Mouse (Mus musculus) midbrain, embryonic 14.5 days (tissue): ENCODE results near the gene Slc16a10. TPM values are rescaled to one million over a fixed set of nuclear protein-coding genes. Genes with fewer than 3 reads are reported as not detected.
A peak's percentile ranks its signal among the peaks of the same experiment; 100 is the strongest.

Experiments used
- ATAC-seq: fragments of 200-750 bp; cut with Nextera tagmentation; 2 replicates; pipeline ENCODE4 v1.8.0; 2017; ENCODE audit warnings: moderate number of reproducible peaks, moderate library complexity; ENCODE audit not compliant: low FRiP score, low TSS enrichment
- DNase-seq: peaks from one replicate; pipeline ENCODE4 v3.0.0-alpha.2; 2015
- H3K27ac ChIP-seq: fragments of 300-500 bp; sonication (generic); replicated peaks from 2 replicates; pipeline ENCODE4 v1.5.1; 2014; ENCODE audit warnings: mild to moderate bottlenecking, low read depth, low read length, moderate library complexity
- H3K27me3 ChIP-seq: fragments of 300-500 bp; sonication (generic); 2 replicates; pipeline ENCODE4 v1.6.1; 2014; ENCODE audit warnings: low read length, control low read depth, mixed read lengths; ENCODE audit not compliant: control insufficient read depth, insufficient read depth
- H3K36me3 ChIP-seq: fragments of 300-500 bp; sonication (generic); 2 replicates; pipeline ENCODE4 v1.6.1; 2014; ENCODE audit warnings: low read length, control low read depth; ENCODE audit not compliant: control insufficient read depth, insufficient read depth
- H3K4me1 ChIP-seq: fragments of 300-500 bp; sonication (generic); 2 replicates; pipeline ENCODE4 v1.6.1; 2014; ENCODE audit warnings: mild to moderate bottlenecking, antibody characterized with exemption, low read length, control low read depth; ENCODE audit not compliant: control insufficient read depth, insufficient read depth
- H3K4me2 ChIP-seq: fragments of 300-500 bp; sonication (generic); 2 replicates; pipeline ENCODE4 v1.6.1; 2014; ENCODE audit warnings: mild to moderate bottlenecking, low read length, moderate library complexity
- H3K4me3 ChIP-seq: fragments of 300-500 bp; sonication (generic); replicated peaks from 2 replicates; pipeline ENCODE4 v1.5.1; 2014; ENCODE audit warnings: low read depth, low read length
- H3K9ac ChIP-seq: fragments of 300-500 bp; sonication (generic); replicated peaks from 2 replicates; pipeline ENCODE4 v1.6.1; 2014; ENCODE audit warnings: mild to moderate bottlenecking, low read length, moderate library complexity
- H3K9me3 ChIP-seq: fragments of 300-500 bp; sonication (generic); 2 replicates; pipeline ENCODE4 v1.6.1; 2016; ENCODE audit warnings: low read length, control low read depth, mixed read lengths; ENCODE audit not compliant: control insufficient read depth
- WGBS: fragments of 180-500 bp; shearing (Covaris S2); extraction: QIAGEN DNeasy Blood & Tissue Kit; methylation state at CpG from one replicate; pipeline ENCODE4 v1.1.7; 2014; 5-methylcytosine and 5-hydroxymethylcytosine counted together
- polyA plus RNA-seq: library from polyadenylated mRNA; unstranded; fragments of >200 nt; fragmentation: Nextera tagmentation; extraction: Ambion mirVana; gene quantifications from 2 replicates; pipeline ENCODE4 v1.2.1, GENCODE M21; 2014

Gene Slc16a10
- polyA plus RNA-seq, 1 experiment from 2014 or later: 3.2 TPM

DNA sequence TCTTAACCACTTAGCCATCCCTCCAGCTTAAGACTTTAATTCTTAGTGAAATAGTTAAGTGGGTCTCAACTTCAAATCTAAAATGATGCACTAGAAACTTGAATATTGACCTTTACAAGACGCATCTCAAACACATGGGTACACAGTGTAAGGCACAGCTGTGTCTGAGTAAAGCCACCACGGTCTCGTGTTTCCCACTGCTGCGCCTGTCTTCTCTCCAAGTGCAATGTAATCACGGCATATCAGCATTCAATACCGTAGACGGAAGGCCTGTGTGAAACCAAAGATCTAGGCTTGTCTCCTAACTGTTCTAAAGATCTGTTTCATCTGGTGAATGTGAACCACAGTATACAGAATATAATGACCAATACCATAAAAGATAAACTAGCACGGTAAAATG, 33.1 kb downstream of the Slc16a10 start:
- ATAC-seq (no peak), DNase-seq (no peak)
- H3K9ac ChIP-seq: no peak overlapping the region
- H3K27ac ChIP-seq: no peak overlapping the region
- no peaks in the 10 kb centered on the region for H3K36me3 ChIP-seq
- H3K27me3 ChIP-seq: no peaks in the 10 kb centered on the region
- WGBS: 92% methylated on average over 8 of the region's 8 CpGs
- no peak overlapping the region for H3K4me3 ChIP-seq
- H3K9me3 ChIP-seq: no peaks in the 10 kb centered on the region
- no peaks in the 10 kb centered on the region for H3K4me1 ChIP-seq
- no peak overlapping the region for H3K4me2 ChIP-seq

DNA sequence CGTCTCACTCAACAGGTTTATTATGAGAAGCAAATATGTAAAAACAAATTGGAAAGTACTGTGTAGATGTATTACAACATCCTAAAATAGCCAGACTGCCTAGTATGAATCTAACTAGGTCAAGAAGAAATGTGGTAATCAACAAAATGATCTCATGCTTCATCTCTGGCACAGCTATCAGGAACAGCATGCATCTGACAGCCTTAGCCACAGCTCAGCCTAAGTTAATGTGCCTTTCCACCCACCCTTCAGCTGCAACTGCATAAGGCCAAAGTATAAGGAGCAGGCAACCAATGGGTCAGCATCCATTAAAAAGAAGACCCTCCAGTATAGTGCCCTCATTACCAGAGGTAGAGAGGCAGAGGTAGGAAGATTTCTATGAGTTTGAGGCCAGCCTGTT, 34.1 kb downstream of the Slc16a10 start:
- ATAC-seq (no peak), DNase-seq (no peak)
- Histone ChIP-seq H3K36me3 (no peaks in the 10 kb centered on the region), H3K27ac (no peak overlapping the region), H3K9ac (no peak overlapping the region), H3K9me3 (no peaks in the 10 kb centered on the region), H3K4me3 (no peak overlapping the region), H3K4me1 (peaks cover under 1% of the 10 kb centered on the region; the same call in 1 of the 2 replicates), H3K4me2 (no peak overlapping the region), H3K27me3 (no peaks in the 10 kb centered on the region)
- WGBS: 98% methylated on average over 1 of the region's 1 CpGs

DNA sequence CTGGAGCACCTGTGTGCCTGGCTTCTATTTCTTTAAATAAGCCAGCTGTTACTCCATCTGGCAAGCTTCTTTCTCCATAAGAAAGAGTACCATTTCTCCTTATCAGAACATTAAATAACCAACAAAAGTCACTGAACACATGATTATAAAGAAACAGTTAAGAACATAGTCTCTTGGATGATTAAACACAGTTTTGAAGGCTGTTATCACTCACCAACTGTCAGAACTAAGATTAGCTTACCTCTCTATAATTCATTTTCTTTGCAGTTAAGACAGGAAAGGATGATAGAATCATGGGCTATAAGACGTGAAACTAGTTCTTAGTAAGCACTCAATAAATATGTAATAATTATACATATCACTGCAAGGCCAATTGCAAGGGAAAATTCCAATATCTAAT, 36.9 kb downstream of the Slc16a10 start:
- Histone ChIP-seq H3K4me3 (no peak overlapping the region), H3K4me1 (peaks cover 4% of the 10 kb centered on the region; the same call in 1 of the 2 replicates), H3K27ac (no peak overlapping the region), H3K36me3 (no peaks in the 10 kb centered on the region), H3K4me2 (no peak overlapping the region), H3K9me3 (no peaks in the 10 kb centered on the region), H3K27me3 (no peaks in the 10 kb centered on the region), H3K9ac (no peak overlapping the region)
- DNase-seq (no peak), ATAC-seq (no peak)
- 91% methylated on average over 1 of the region's 1 CpGs for WGBS

DNA sequence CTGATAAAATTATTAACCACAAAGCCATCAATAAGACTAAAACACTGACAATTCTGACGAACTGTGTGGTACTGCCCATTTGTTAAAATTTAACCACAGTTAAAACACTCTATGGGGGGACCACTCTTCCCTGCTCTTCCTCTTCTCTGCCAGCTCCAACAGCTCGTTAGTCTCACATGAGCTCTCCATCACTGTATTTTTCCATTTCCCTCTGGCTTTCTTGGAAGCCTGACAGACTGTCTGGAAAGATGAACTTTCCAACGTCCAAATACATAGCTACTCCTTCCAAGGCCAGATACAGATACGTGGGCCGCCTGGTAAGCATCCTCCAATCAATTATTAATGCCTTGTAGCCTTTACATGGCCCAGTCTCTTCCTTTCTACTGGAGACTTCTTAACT, 38.3 kb downstream of the Slc16a10 start:
- Histone ChIP-seq H3K4me1 (peaks cover 4% of the 10 kb centered on the region; the same call in 1 of the 2 replicates), H3K9ac (no peak overlapping the region), H3K27ac (no peak overlapping the region), H3K4me2 (no peak overlapping the region), H3K9me3 (no peaks in the 10 kb centered on the region), H3K36me3 (no peaks in the 10 kb centered on the region), H3K27me3 (no peaks in the 10 kb centered on the region), H3K4me3 (no peak overlapping the region)
- no peak for ATAC-seq
- 73% methylated on average over 5 of the region's 5 CpGs for WGBS
- DNase-seq: no peak

- no peak for DNase-seq
- WGBS: 67% methylated on average over 8 of the region's 8 CpGs
Measured at GRCm38 (mm10) chr10:40102986-40103385, 39.1 kb downstream of the Slc16a10 start.

GRCm38 (mm10) chr10:40102166-40102565, 39.9 kb downstream of the Slc16a10 start:
- Histone ChIP-seq H3K4me3 (no peak overlapping the region), H3K9me3 (no peaks in the 10 kb centered on the region), H3K27ac (no peak overlapping the region), H3K9ac (no peak overlapping the region), H3K4me1 (peaks cover 4% of the 10 kb centered on the region; the same call in 1 of the 2 replicates), H3K4me2 (no peak overlapping the region), H3K36me3 (no peaks in the 10 kb centered on the region), H3K27me3 (no peaks in the 10 kb centered on the region)
- WGBS: 58% methylated on average over 3 of the region's 3 CpGs
- no peak for ATAC-seq
- DNase-seq: no peak

More at GRCm38 (mm10) chr10:40102986-40103385, 39.1 kb downstream of the Slc16a10 start:
- H3K4me3 ChIP-seq: no peak overlapping the region
- ATAC-seq: no peak
- no peak overlapping the region for H3K9ac ChIP-seq
- H3K4me2 ChIP-seq: no peak overlapping the region
- no peaks in the 10 kb centered on the region for H3K27me3 ChIP-seq
- H3K36me3 ChIP-seq: no peaks in the 10 kb centered on the region
- H3K27ac ChIP-seq: peak overlapping the region; percentile 32; the same call in 1 of the 2 replicates
- no peaks in the 10 kb centered on the region for H3K9me3 ChIP-seq
- H3K4me1 ChIP-seq: peaks cover 4% of the 10 kb centered on the region; the same call in 1 of the 2 replicates

DNA sequence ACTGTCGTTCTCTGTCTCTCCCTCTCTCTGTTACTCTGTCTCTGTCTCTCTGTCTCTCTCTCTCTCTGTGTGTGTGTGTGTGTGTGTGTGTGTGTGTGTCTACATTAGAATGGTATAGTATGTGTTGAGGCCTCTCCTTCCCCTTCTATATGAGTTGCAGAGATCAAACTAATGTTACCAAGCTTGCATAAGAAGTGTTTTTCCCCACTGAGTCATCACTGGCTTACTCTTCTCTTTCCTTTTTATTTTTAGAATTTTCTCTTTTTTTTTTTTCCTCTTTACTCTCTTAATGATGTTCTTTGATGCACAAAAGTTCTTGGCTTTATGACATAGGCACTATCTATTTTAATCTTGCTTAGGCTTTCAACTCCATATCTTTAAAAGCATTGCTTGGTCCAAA, 43.6 kb downstream of the Slc16a10 start:
- Histone ChIP-seq H3K4me3 (no peak overlapping the region), H3K4me1 (peaks cover 4% of the 10 kb centered on the region; the same call in 1 of the 2 replicates), H3K9ac (no peak overlapping the region), H3K36me3 (no peaks in the 10 kb centered on the region), H3K9me3 (no peaks in the 10 kb centered on the region), H3K27me3 (no peaks in the 10 kb centered on the region), H3K27ac (no peak overlapping the region), H3K4me2 (no peak overlapping the region)
- no peak for DNase-seq
- ATAC-seq: no peak
- WGBS: 89% methylated on average over 1 of the region's 1 CpGs

DNA sequence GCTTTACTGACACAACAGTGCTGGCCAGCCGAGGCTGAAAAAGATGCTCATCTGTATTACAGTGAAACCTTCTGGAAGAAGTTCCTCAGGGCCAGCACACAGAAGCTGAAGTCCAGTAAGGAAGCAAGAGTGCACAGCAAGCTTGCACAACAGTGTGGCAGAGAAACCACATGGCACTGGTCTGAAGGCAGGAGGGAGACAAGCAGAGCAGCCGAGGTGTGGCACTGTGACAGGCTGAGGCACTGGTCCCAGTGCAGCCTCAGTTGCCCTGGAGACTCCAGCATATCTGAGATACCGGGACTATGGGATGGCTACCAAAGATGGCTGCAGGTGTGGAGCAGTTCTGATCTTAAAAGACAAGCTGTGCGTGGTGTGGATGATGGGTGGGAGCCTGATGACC, 44.5 kb downstream of the Slc16a10 start:
- 75% methylated on average over 4 of the region's 4 CpGs for WGBS
- Histone ChIP-seq H3K4me1 (no peaks in the 10 kb centered on the region), H3K27me3 (no peaks in the 10 kb centered on the region), H3K4me3 (no peak overlapping the region), H3K9me3 (no peaks in the 10 kb centered on the region), H3K9ac (no peak overlapping the region), H3K4me2 (no peak overlapping the region), H3K36me3 (no peaks in the 10 kb centered on the region), H3K27ac (no peak overlapping the region)
- DNase-seq (no peak), ATAC-seq (no peak)

GRCm38 (mm10) chr10:40094752-40095151, 47.3 kb downstream of the Slc16a10 start:
- Histone ChIP-seq H3K4me1 (no peaks in the 10 kb centered on the region), H3K27ac (no peak overlapping the region), H3K9me3 (no peaks in the 10 kb centered on the region), H3K4me3 (no peak overlapping the region), H3K9ac (no peak overlapping the region), H3K4me2 (no peak overlapping the region), H3K36me3 (no peaks in the 10 kb centered on the region), H3K27me3 (no peaks in the 10 kb centered on the region)
- DNase-seq: no peak
- ATAC-seq: no peak
- 89% methylated on average over 2 of the region's 2 CpGs for WGBS
